Mouse (Mus musculus): ENCODE measurements around the gene Anapc1.

- no peak for TF ChIP-seq POLR2A (IDR thresholded peaks at IDR 0.05; ENCODE audit: borderline replicate concordance, control insufficient read depth, low read depth, low read length)
- peak; percentile 55; the same call in 1 of the 2 replicates for TF ChIP-seq CTCF (IDR thresholded peaks at IDR 0.05; ENCODE audit: control insufficient read depth, insufficient read depth, low read length)
Observed at GRCm38 (mm10) chr2:128698140-128698692, 11.0 kb upstream of the Anapc1 start.
